ENCODE assay signal across 29 mouse cellular contexts in genomic region chr6:28720391-28721171, GRCm38 (mm10).
DNase-seq lines count a peak whose midpoint lies in the region; ATAC-seq and TF ChIP-seq lines count a peak whose summit lies in the region.
"Had no signal": no experiment of that assay in that cellular context is flagged by ENCODE, and none has a peak within 500 bp of the region (broad histone marks: within the 10 kb centered on the region; RNA-seq: fewer than 3 reads in every experiment).

No protein-coding gene starts in this region.

- H3K4me3 ChIP-seq in lung, embryonic 16.5 days (ENCODE audit: low read length), result no peak overlapping the region
- H3K4me3 ChIP-seq in intestine, postnatal 0 days (ENCODE audit: low read depth, low read length), result no peak overlapping the region
- H3K4me3 ChIP-seq: erythroblast, embryonic 14.5 days; gastrocnemius, adult 2 months; heart, embryonic 15.5 days; intestine, embryonic 15.5 days; megakaryocyte, embryonic 14.5 days; stomach, embryonic 15.5 days had no signal

- H3K4me1 ChIP-seq in lung, embryonic 16.5 days (replicated peaks; ENCODE audit: control insufficient read depth, insufficient read depth, low read length), result peaks cover 7% of the 10 kb centered on the region; the same call in 1 of the 2 replicates
- no peaks in the 10 kb centered on the region for H3K4me1 ChIP-seq in intestine, postnatal 0 days (replicated peaks; ENCODE audit: control insufficient read depth, insufficient read depth, low read length)
- H3K4me1 ChIP-seq: intestine, embryonic 15.5 days; stomach, embryonic 15.5 days had no signal

- no peak overlapping the region for H3K27ac ChIP-seq in lung, embryonic 16.5 days (ENCODE audit: low read length)
- H3K27ac ChIP-seq in intestine, postnatal 0 days (ENCODE audit: low read depth, low read length), result no peak overlapping the region; the same call in 1 of the 2 replicates
- H3K27ac ChIP-seq: gastrocnemius, adult 2 months; heart, embryonic 15.5 days; intestine, embryonic 15.5 days; kidney, postnatal 0 days; liver, embryonic 14.5 days; stomach, embryonic 15.5 days had no signal

- H3K4me2 ChIP-seq in lung, embryonic 16.5 days (ENCODE audit: low read depth, low read length), result no peak overlapping the region
- H3K4me2 ChIP-seq in intestine, postnatal 0 days (replicated peaks; ENCODE audit: low read depth), result no peak overlapping the region
- H3K4me2 ChIP-seq: heart, embryonic 15.5 days; intestine, embryonic 15.5 days; stomach, embryonic 15.5 days had no signal

- ATAC-seq in cerebellum, adult (ENCODE audit: insufficient number of reproducible peaks, low FRiP score, low TSS enrichment), result peak; percentile 68; the same call in 1 of the 2 replicates
- 0 out of 2 replicates have a peak, but pooled peaks have one; percentile 38 for ATAC-seq in lung, embryonic 16.5 days (ENCODE audit: low read depth)
- no peak for ATAC-seq in intestine, postnatal 0 days
- no peak for ATAC-seq in megakaryocyte-erythroid progenitor cell, adult 5-6 weeks (replicated peaks; ENCODE audit: low FRiP score, low TSS enrichment, poor library complexity, severe bottlenecking)
- ATAC-seq: activated CD4-positive, CD25-positive, alpha-beta regulatory T cell, adult 4 months; forebrain, embryonic 16.5 days; hindbrain, embryonic 16.5 days; intestine, embryonic 15.5 days had no signal

- H3K36me3 ChIP-seq in lung, embryonic 16.5 days (ENCODE audit: control insufficient read depth, insufficient read depth, low read length), result no peaks in the 10 kb centered on the region
- peaks cover 8% of the 10 kb centered on the region; the same call in 1 of the 2 replicates for H3K36me3 ChIP-seq in intestine, postnatal 0 days (ENCODE audit: control insufficient read depth, insufficient read depth)
- H3K36me3 ChIP-seq: heart, embryonic 15.5 days; intestine, embryonic 15.5 days; stomach, embryonic 15.5 days had no signal

- H3K27me3 ChIP-seq in lung, embryonic 16.5 days (ENCODE audit: control insufficient read depth, insufficient read depth, low read depth, low read length), result no peaks in the 10 kb centered on the region
- H3K27me3 ChIP-seq in intestine, postnatal 0 days (replicated peaks; ENCODE audit: control insufficient read depth, insufficient read depth, low read length), result no peaks in the 10 kb centered on the region
- H3K27me3 ChIP-seq: CH12.LX; heart, embryonic 15.5 days; intestine, embryonic 15.5 days; megakaryocyte, embryonic 14.5 days; stomach, embryonic 15.5 days had no signal

- DNase-seq in cerebellum, postnatal 4 days (ENCODE audit: low spot score in 2 of 2), result no peak
- no peak for DNase-seq in lung, adult 18-20 months
- DNase-seq in cerebellum, adult 8-10 months, result peak; percentile 35
- DNase-seq in cerebellum, postnatal 36 days, result peak; percentile 36 to 39
- DNase-seq: adrenal gland, postnatal 10 days; gastrocnemius, adult 2 months; gastrocnemius, postnatal 36 days; kidney, adult 8-10 months; kidney, postnatal 4 days; layer of hippocampus, postnatal 36 days; liver; midbrain, embryonic 14.5 days; retina, postnatal 1 day; right cerebral cortex, postnatal 14 days had no signal

- 78% methylated on average over 9 of the region's 9 CpGs for whole genome bisulfite sequencing in lung, embryonic 16.5 days
- WGBS in intestine, postnatal 0 days, result 80% methylated on average over 9 of the region's 9 CpGs

- no peak for TF ChIP-seq CTCF in intestine, postnatal 0 days (IDR thresholded peaks at IDR 0.05; ENCODE audit: low read depth)

- no peak overlapping the region for H3K9ac ChIP-seq in lung, embryonic 16.5 days (ENCODE audit: low read length)
- H3K9ac ChIP-seq in intestine, postnatal 0 days (ENCODE audit: low read depth, low read length), result no peak overlapping the region
- H3K9ac ChIP-seq: heart, embryonic 15.5 days; intestine, embryonic 15.5 days; liver, embryonic 14.5 days; stomach, embryonic 15.5 days had no signal

- H3K9me3 ChIP-seq in lung, embryonic 16.5 days (ENCODE audit: control insufficient read depth, low read length), result no peaks in the 10 kb centered on the region
- no peaks in the 10 kb centered on the region for H3K9me3 ChIP-seq in intestine, postnatal 0 days (ENCODE audit: control insufficient read depth)
- H3K9me3 ChIP-seq: heart, embryonic 15.5 days; intestine, embryonic 15.5 days; megakaryocyte, embryonic 14.5 days; stomach, embryonic 15.5 days had no signal

Comparison
In these comparisons a context has a peak if more than half of its experiments do, and no peak if none do; other contexts are left out.
1. DNase-seq: peak in cerebellum, adult 8-10 months (single experiment) and cerebellum, postnatal 36 days (2 of 2); none in cerebellum, postnatal 4 days (0 of 2) and lung, adult 18-20 months (0 of 2).
2. ATAC-seq: peak in cerebellum, adult (single experiment) and lung, embryonic 16.5 days (single experiment); none in intestine, postnatal 0 days (single experiment) and megakaryocyte-erythroid progenitor cell, adult 5-6 weeks (single experiment).